Mouse (Mus musculus) CH12.LX (cell line): ENCODE data around the gene Pxn.

Experiments
- EP300 ChIP-seq: IDR thresholded peaks from 2 replicates; pipeline ENCODE4 v1.6.1; 2011; ENCODE audit warnings: low read length, improper control_type of control experiment
- GABPA ChIP-seq: IDR thresholded peaks from 2 replicates; pipeline ENCODE4 v1.6.1; 2012; ENCODE audit warnings: low read depth, low read length, improper control_type of control experiment, inconsistent platforms; ENCODE audit not compliant: insufficient replicate concordance
- MAX ChIP-seq: IDR thresholded peaks from 2 replicates; pipeline ENCODE4 v1.6.1; 2011; ENCODE audit warnings: low read length, improper control_type of control experiment
- TBP ChIP-seq: conservative IDR thresholded peaks from 2 replicates; pipeline ENCODE4 v1.6.1; 2011; ENCODE audit warnings: low read depth, low read length, improper control_type of control experiment
- TCF12 ChIP-seq: IDR thresholded peaks from 2 replicates; pipeline ENCODE4 v1.6.1; 2014; ENCODE audit warnings: low read depth, mild to moderate bottlenecking, inconsistent platforms, low read length, improper control_type of control experiment
- UBTF ChIP-seq: IDR thresholded peaks from 2 replicates; pipeline ENCODE4 v1.6.1; 2012; ENCODE audit warnings: low read depth, mild to moderate bottlenecking, inconsistent platforms, low read length, improper control_type of control experiment, moderate library complexity

- peak; percentile 51; the same call in 1 of the 2 replicates for TF ChIP-seq TBP
- no peak for TF ChIP-seq GABPA
- TF ChIP-seq EP300, result no peak
- TF ChIP-seq UBTF, result no peak
- TF ChIP-seq TCF12, result no peak
- no peak for TF ChIP-seq MAX
Observed at GRCm38 (mm10) chr5:115491076-115491475, 15.4 kb upstream of the Pxn start.
